Mouse (Mus musculus) kidney, adult 2 months (tissue): Measurements from ENCODE around the gene Adam17. TPM values are rescaled to one million over a fixed set of nuclear protein-coding genes. Genes with fewer than 3 reads are reported as not detected.

Experiments used
- DNase-seq: peaks from one replicate; pipeline ENCODE4 v3.0.0; 2021
- H3K27ac ChIP-seq: fragments of 200-500 bp; 2 replicates; pipeline ENCODE4 v1.5.1; 2012; ENCODE audit warnings: low read depth, low read length, control low read depth, inconsistent platforms; ENCODE audit not compliant: insufficient read depth
- H3K27me3 ChIP-seq: fragments of 200-500 bp; replicated peaks from 2 replicates; pipeline ENCODE4 v1.6.1; 2012; ENCODE audit warnings: mild to moderate bottlenecking, moderate library complexity, low read length, inconsistent platforms; ENCODE audit not compliant: control insufficient read depth, insufficient read depth
- H3K36me3 ChIP-seq: fragments of 200-500 bp; 2 replicates; pipeline ENCODE4 v1.6.1; 2012; ENCODE audit warnings: mild to moderate bottlenecking, moderate library complexity, low read length, inconsistent platforms; ENCODE audit not compliant: control insufficient read depth, insufficient read depth
- H3K4me1 ChIP-seq: fragments of 200-500 bp; 2 replicates; pipeline ENCODE4 v1.6.1; 2011; ENCODE audit warnings: low read length; ENCODE audit not compliant: control insufficient read depth, insufficient read depth
- H3K4me3 ChIP-seq: fragments of 200-500 bp; 2 replicates; pipeline ENCODE4 v1.5.1; 2011; ENCODE audit warnings: mild to moderate bottlenecking, low read depth, low read length, control low read depth; ENCODE audit not compliant: insufficient read depth
- CTCF ChIP-seq: fragments of 200-500 bp; conservative IDR thresholded peaks from 2 replicates; pipeline ENCODE4 v1.5.1; 2011; ENCODE audit warnings: low read depth, mild to moderate bottlenecking, control low read depth, low read length, moderate library complexity, mixed read lengths; ENCODE audit not compliant: insufficient read depth, insufficient read length
- POLR2A ChIP-seq: fragments of 200-500 bp; IDR thresholded peaks from one replicate; pipeline ENCODE4 v1.6.1; 2011; ENCODE audit warnings: low read depth, low read length, control low read depth
- WGBS: fragments of 180-500 bp; shearing (Covaris S2); methylation state at CpG from one replicate; pipeline ENCODE4 v1.1.7; 2018; 5-methylcytosine and 5-hydroxymethylcytosine counted together
- polyA plus RNA-seq: library from polyadenylated mRNA; depleted of rRNA; stranded (reverse); fragments of >200 nt; gene quantifications from 2 replicates; pipeline ENCODE4 v1.2.3, GENCODE M21; 2012

Gene Adam17
- polyA plus RNA-seq, 1 experiment, result 19.1 TPM

DNA sequence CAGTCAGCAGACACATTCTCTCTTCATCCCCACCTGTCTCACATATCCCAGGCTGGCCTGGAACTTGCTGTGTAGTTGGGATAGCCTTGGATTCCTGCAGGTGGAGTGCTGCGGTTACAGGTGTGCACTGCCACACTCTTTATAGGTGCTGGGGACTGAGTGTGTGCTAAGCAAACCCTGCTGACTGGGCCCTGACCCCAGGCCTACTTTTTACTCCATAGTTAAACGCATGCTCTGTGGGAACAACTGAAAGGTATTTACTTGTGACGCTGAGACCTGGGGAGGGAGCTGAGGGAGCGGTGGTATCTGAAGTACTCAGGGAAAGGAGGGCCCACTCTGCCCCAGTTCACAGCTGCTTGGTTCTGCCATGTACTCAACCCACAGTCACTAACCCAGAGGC lies 51.1 kb downstream of the Adam17 start:
- H3K4me3 ChIP-seq, result no peak overlapping the region
- H3K36me3 ChIP-seq, result peaks cover 4% of the 10 kb centered on the region; the same call in 1 of the 2 replicates
- H3K27me3 ChIP-seq, result no peaks in the 10 kb centered on the region
- H3K4me1 ChIP-seq, result peaks cover 26% of the 10 kb centered on the region
- TF ChIP-seq CTCF (no peak), POLR2A (no peak)
- WGBS, result 84% methylated on average over 4 of the region's 4 CpGs
- no peak for DNase-seq
- H3K27ac ChIP-seq, result no peak overlapping the region

- DNase-seq, result peak; percentile 91
- TF ChIP-seq CTCF (no peak), POLR2A (no peak)
- H3K4me3 ChIP-seq, result no peak overlapping the region
- H3K4me1 ChIP-seq, result peaks cover 29% of the 10 kb centered on the region
- peak overlapping the region; percentile 80; the same call in 1 of the 2 replicates for H3K27ac ChIP-seq
- 45% methylated on average over 9 of the region's 9 CpGs for WGBS
- peaks cover 4% of the 10 kb centered on the region; the same call in 1 of the 2 replicates for H3K36me3 ChIP-seq
- H3K27me3 ChIP-seq, result no peaks in the 10 kb centered on the region
Observed at GRCm38 (mm10) chr12:21321170-21321569, 52.3 kb downstream of the Adam17 start.

DNA sequence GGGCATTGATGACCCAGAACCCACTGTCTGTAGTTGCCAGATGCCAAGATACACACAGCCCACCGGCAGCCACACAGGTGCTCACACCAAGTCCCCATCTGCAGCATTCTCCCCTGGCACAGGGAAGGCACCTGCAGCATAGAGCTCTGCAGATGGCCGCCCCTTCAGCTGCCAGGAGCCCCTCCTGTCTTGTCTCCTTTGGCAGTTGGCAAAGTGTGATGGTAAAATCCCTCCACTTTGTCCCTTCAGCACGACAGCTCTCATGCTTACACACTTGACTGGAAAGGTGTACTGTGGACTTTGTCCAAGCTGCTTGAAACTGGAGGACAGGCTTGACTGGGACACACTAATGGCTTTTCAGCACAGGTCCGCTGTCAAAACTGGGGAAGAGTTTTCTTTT lies 53.1 kb downstream of the Adam17 start:
- WGBS, result 57% methylated on average over 4 of the region's 4 CpGs
- H3K27ac ChIP-seq, result peak overlapping the region; percentile 80; the same call in 1 of the 2 replicates

GRCm38 (mm10) chr12:21318143-21318895 lies 55.1 kb downstream of the Adam17 start:
- 46% methylated on average over 12 of the region's 12 CpGs for WGBS
- peaks cover 3% of the 10 kb centered on the region; the same call in 1 of the 2 replicates for H3K36me3 ChIP-seq
- TF ChIP-seq CTCF (peak; percentile 66), POLR2A (no peak)
- DNase-seq, result peak; percentile 90
- H3K27me3 ChIP-seq, result no peaks in the 10 kb centered on the region
- H3K27ac ChIP-seq, result 0 out of 2 replicates have a peak overlapping the region, but pooled peaks have one; percentile 13
- H3K4me3 ChIP-seq, result no peak overlapping the region
- peaks cover 29% of the 10 kb centered on the region for H3K4me1 ChIP-seq

More for the DNA sequence above, 53.1 kb downstream of the Adam17 start:
- H3K36me3 ChIP-seq, result peaks cover 4% of the 10 kb centered on the region; the same call in 1 of the 2 replicates
- TF ChIP-seq POLR2A, result no peak
- no peak for TF ChIP-seq CTCF
- no peaks in the 10 kb centered on the region for H3K27me3 ChIP-seq
- peak; percentile 84 for DNase-seq
- peaks cover 29% of the 10 kb centered on the region for H3K4me1 ChIP-seq
- H3K4me3 ChIP-seq, result no peak overlapping the region

GRCm38 (mm10) chr12:21316869-21317265 lies 56.6 kb downstream of the Adam17 start:
- Histone ChIP-seq H3K27me3 (no peaks in the 10 kb centered on the region), H3K4me3 (peak overlapping the region; percentile 92), H3K27ac (peak overlapping the region; percentile 88), H3K4me1 (peaks cover 29% of the 10 kb centered on the region), H3K36me3 (peaks cover 2% of the 10 kb centered on the region; the same call in 1 of the 2 replicates)
- TF ChIP-seq CTCF, result no peak
- TF ChIP-seq POLR2A, result no peak
- DNase-seq, result peak; percentile 54
- WGBS, result 20% methylated on average over 7 of the region's 7 CpGs

GRCm38 (mm10) chr12:21315923-21316868 lies 57.2 kb downstream of the Adam17 start, which contains the start of gene Iah1:
Gene Iah1, plus strand, starts transcription at chr12:21316389.
- peak within 1 kb of the TSS; percentile 88 for H3K27ac ChIP-seq
- H3K27me3 ChIP-seq, result no peaks in the 10 kb centered on the region
- DNase-seq, result peak; percentile 94
- 2% methylated on average over 59 of the region's 59 CpGs for WGBS
- peaks cover 29% of the 10 kb centered on the region for H3K4me1 ChIP-seq
- TF ChIP-seq CTCF (no peak), POLR2A (peak; percentile 77)
- peak within 1 kb of the TSS; percentile 92 for H3K4me3 ChIP-seq
- H3K36me3 ChIP-seq, result peaks cover 2% of the 10 kb centered on the region; the same call in 1 of the 2 replicates

- 43% methylated on average over 5 of the region's 5 CpGs for WGBS
- Histone ChIP-seq H3K27me3 (no peaks in the 10 kb centered on the region), H3K27ac (no peak overlapping the region), H3K4me1 (peaks cover 2% of the 10 kb centered on the region; the same call in 1 of the 2 replicates), H3K36me3 (no peaks in the 10 kb centered on the region), H3K4me3 (no peak overlapping the region)
- DNase-seq, result peak; percentile 31
- no peak for TF ChIP-seq CTCF
- no peak for TF ChIP-seq POLR2A
Observed at GRCm38 (mm10) chr12:21312201-21312600, 61.2 kb downstream of the Adam17 start.
